Mouse (Mus musculus): ENCODE data around the gene Otc. TPM values are rescaled to one million over a fixed set of nuclear protein-coding genes. Genes with fewer than 3 reads are reported as not detected.

Gene Otc
- not detected for total RNA-seq (2023)

GRCm38 (mm10) chrX:10251852-10252504 lies at the start of gene Otc:
TSS of gene Otc (plus strand) at chrX:10252305.

GRCm38 (mm10) chrX:10216410-10216949 lies 35.6 kb upstream of the Otc start, which contains the start of gene Rpgr:
TSS of gene Rpgr (minus strand) at chrX:10216920.

Other genes with a start within 250 kb of the Otc start
- gene Srpx, start 134.6 kb upstream of the Otc start, total RNA-seq (2023): under 1 TPM in 1 of 2 experiments, not detected in 1; 0.18 TPM
- 1 to 10 TPM; 1.4 to 2.0 TPM for gene Rpgr, start 35.4 kb upstream of the Otc start, total RNA-seq (2023)
- gene Tspan7, start 232.9 kb downstream of the Otc start, total RNA-seq (2023): not detected